Mouse (Mus musculus): ENCODE results near the gene Hist3h2a.

Hist3h2a gene

DNA sequence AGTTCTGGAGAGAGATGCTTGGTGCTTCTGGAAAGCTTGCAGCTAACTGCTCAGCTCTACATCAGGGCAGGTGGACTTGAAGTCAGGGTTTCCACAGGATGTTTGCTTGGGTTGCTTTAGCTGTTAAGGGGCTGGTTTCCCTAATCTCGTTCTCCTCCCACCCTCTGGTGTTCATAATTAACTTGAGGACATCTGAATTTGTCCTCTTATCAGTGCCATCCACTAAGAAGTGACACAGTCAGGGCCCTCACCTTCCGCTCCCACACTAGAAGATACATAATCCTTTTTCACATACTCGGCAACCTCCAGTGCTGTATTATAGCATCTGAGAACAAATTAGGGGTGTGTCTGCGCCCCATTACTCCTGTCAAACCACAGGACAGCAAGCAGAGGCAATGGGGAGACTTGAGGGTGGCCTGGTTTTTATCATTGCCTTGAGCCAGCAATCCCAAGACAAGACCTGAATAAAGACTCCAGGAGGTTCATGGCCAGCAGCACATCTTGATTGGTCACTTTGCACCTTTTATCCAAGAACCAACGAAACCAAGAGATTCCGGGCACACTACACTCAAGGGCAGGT, 38.7 kb downstream of the Hist3h2a start:
- no peak for DNase-seq

DNA sequence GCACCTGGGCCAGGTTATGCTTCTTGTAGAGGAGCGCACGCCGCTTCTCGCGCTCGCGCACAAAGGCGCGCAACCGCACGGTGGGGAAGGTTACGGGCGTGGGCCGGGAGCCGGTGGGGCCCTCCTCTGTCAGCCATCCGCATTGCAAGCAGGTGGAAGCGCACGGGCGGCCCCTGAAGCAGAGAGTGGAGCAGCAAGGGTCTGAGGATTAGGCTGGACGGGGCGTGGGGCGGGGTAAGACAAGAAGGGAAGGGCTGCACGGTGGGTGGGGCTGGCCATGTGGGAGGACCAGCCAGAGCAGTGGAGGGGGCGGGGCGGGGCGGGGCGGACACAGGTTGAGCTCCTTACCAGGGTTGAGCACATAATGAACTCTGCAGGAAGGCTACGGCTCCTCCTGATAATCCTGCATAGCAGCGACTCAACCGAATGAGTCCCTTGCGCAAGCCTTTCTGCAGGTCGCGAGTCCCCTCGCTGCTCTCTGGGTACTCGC, 39.9 kb downstream of the Hist3h2a start:
- peak; percentile 57 to 69 for DNase-seq

DNA sequence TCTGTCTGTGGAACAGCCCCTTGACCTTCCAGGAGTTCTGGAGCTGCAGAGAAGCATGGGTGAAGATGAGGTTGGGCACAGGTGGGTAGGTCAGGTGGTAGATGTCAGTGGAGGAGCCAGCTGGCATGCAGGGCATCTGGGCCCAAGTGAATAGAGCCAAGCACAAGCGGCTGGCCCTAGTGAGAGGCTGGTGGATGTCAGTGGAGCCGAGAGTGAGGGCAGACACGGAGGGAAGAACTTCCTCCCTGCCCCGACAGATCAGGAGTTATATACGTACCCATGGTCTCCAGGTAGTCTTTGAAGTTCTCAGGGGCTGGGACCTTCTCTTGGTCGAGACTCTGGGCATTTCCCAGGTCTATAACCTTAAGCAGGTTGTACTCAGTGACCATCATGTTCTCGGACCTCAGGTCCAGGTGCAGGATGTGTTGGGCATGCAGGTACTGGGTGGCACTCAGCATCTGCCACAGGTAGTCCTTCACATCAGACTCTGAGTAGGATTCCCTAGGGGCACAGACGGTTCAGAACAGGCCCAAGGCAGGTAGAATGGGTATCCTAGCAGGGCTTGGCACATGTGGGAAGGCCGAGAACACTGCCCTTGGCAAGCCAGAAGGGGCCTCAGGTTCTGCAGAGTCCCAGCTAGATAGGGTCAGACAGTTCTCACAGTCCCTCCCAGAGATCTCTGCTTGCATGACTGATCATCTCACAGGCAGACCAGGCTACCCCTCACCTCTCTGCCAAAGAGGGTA, 40.7 kb downstream of the Hist3h2a start:
- no peak for DNase-seq

DNA sequence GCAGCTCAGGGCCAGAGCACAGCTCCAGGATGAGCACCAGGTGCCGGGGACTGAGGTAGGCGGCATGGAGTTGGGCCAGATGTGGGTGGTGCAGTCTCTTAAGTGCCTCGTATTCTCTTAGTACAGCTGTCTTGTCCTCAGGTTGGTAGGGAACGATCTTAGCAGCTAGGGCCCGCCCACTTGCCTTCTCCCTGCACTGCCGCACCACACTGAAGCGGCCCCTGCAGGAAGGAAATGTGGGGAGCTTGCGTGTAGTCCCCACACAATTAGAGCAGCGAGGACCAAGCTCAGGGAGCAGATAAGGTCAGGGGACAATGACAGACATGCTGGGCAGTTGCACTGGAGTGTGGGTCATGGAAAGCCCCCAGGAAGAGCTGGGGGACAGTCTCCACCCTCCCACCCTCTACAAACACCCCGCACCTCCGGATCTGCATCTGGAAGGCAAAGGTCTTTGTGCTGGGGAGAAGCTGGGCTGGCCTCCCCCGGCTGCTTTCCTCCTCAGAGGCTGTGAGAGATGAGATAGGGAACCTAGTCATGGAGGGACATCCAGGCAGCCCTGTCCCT, 41.4 kb downstream of the Hist3h2a start:
- DNase-seq: no peak

DNA sequence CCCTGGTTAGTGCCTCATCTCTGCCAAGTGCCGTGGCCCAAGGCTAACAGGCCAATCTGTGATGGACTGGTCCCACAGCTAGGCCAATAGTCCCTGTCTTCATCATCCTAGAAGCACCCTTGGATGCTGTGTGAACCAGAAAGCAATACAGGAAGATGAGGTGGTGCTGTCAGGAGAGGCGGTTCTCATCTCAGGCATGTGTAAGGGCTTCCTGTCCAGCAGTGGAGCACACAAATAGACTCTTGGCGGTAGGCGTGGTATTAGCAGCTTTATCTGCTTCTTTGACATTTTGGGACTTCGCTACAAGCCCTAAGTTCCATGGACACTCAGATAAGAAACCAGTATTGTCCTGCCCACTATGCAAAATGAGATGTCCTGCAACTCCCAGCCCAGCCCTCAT, 43.1 kb downstream of the Hist3h2a start:
- DNase-seq: no peak

DNA sequence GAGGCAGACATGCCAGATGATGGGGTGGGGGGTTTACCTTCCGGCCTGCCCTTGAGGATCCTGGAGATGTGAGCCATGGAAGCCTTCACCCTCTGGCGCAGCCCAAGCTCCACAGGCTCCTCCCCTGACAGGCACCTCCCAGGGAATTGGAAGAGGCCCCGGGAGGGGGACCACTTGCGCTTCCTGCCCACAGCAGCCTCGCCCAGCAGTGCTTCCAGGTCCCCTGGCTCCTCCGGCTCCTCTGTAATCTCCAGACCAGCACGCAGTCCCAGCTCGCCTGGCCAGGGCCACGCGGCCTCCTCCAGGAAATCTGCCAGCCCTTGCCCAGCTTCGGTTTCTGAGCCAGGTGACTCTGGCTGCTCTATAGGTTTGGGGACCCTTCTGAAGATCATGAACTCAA, 44.7 kb downstream of the Hist3h2a start:
- no peak for DNase-seq

DNA sequence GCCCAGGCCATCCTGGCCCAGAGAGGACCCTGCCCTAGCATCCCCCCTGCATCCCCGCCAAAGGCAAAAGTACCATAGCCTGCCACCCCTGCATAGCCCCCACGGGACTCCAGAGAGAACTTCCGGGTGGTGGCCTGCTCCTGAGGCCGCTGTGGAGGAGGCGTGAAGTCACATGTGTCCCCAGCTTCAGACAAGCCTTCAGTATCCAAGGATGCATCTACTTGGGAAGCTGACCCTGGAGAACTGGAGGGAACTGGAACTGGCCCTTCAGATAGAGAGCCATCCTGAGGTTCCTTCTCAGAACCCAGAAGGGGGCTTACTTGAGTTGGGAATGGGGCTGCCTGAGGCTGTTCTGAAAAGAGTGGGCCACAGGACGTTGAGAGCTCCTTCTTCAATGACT, 45.3 kb downstream of the Hist3h2a start:
- no peak for DNase-seq

DNA sequence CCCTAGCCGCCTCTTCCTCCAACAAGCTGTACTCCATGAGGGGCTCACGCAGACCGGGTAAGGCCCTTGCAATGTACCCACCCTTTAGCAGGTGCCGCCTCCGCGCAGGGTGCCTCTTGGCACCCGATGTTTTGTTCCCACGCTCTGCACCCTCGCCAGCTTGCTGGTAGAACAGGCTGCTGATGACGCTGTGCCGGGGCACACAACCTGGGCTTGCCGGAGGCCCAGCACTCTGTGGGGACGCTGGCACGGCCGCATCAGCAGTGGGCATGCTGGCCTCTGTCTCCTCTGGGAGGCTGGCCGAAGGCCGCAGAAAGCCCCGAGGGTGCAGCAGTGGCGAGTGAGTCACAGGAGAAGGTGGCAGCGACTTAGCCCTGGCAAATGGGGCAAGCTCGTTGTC, 46.1 kb downstream of the Hist3h2a start:
- DNase-seq: no peak

DNA sequence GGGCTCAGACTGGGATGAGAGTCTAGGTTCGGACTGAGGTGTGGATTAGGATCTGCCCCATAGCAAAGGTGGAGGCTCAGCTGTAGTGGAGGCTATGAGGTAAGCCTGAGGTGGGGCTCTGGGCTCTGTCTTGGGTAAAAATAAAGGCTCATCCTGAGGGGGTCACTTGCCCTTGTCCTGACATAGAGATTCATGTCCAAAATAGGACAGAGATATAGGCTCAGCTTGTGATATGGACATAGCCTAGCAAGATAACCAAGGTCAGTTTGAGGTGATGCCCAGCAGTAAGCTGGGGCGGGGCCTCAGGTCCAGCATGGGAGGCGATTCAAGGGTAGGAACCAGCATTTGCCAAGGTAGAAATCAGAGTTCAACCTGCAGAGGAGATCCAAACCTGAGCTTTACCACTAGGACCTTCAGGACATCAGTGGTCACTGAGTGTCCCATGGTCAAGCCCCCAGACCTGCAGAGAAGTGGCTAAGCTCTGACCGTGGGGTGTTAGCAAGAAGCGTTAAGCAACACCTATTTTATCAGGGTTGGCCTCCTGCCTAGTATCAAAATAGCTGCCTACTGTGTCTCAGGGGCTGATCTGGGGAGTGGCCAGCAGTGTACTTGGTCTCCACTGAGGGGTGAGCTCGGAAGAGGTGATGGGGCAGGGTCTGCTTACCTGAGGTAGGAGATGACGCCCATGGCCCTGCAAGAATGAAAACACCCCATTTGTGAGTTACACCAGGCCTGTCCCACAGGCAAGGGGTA, 48.0 kb downstream of the Hist3h2a start:
- DNase-seq: no peak

All from cerebellum, postnatal 25 days (tissue).